Mouse (Mus musculus): ENCODE measurements around the gene Vsig8. TPM values are rescaled to one million over a fixed set of nuclear protein-coding genes. Genes with fewer than 3 reads are reported as not detected.

Vsig8 gene
- polyA plus RNA-seq, 1 experiment from 2014 or later: 0.22 TPM

DNA sequence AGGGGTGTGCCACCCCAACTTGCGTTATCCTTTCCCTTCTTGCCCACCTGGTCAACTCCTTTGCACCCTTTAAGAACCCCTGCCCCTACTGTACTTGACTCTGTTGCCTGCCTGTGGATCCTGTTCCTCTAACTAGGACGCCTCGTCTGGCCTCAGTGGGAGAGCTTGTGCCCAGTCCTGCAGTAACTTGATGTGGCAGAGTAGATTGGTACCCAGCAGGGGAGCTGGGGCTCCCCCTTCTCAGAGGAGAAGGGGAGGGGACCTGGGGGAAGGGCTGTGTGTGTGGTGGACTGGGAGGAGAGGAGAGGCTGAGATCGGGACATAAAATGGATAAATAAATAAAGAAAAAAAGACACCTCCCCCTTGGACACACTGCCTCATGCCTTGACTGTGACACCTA is 29.3 kb downstream of the Vsig8 start:
- Histone ChIP-seq H3K9me3 (ENCODE audit: control insufficient read depth, low read length) (no peaks in the 10 kb centered on the region), H3K4me3 (ENCODE audit: control insufficient read depth in 1 of 2, insufficient read depth in 1 of 2, low read depth in 1 of 2, low read length in 2 of 2) (no peak overlapping the region), H3K36me3 (ENCODE audit: control insufficient read depth, insufficient read depth, low read length) (no peaks in the 10 kb centered on the region), H3K27me3 (ENCODE audit: control insufficient read depth, insufficient read depth, low read length) (peaks cover 22% of the 10 kb centered on the region), H3K27ac (replicated peaks in 1 of 2; ENCODE audit: control insufficient read depth in 1 of 2, insufficient read depth in 1 of 2, low read depth in 2 of 2, low read length in 2 of 2) (no peak overlapping the region), H3K4me2 (ENCODE audit: low read length) (no peak overlapping the region), H3K9ac (ENCODE audit: low read length) (no peak overlapping the region), H3K4me1 (ENCODE audit: control insufficient read depth in 2 of 2, insufficient read depth in 2 of 2, low read length in 2 of 2) (peaks cover 3 to 5% of the 10 kb centered on the region in 2 experiments; a peak in 2 of 4 replicates)
- 32% methylated on average over 4 of the region's 4 CpGs for WGBS
- no peak for ATAC-seq (ENCODE audit: insufficient number of reproducible peaks, insufficient read depth, low FRiP score, low read depth)

GRCm38 (mm10) chr1:172585612-172586567 is 30.2 kb downstream of the Vsig8 start:
- Histone ChIP-seq H3K27ac (replicated peaks in 1 of 2; ENCODE audit: control insufficient read depth in 1 of 2, insufficient read depth in 1 of 2, low read depth in 2 of 2, low read length in 2 of 2) (no peak overlapping the region), H3K9ac (ENCODE audit: low read length) (no peak overlapping the region), H3K4me1 (ENCODE audit: control insufficient read depth in 2 of 2, insufficient read depth in 2 of 2, low read length in 2 of 2) (peaks cover 3 to 5% of the 10 kb centered on the region in 2 experiments; a peak in 2 of 4 replicates), H3K4me2 (ENCODE audit: low read length) (peak overlapping the region; percentile 31), H3K36me3 (ENCODE audit: control insufficient read depth, insufficient read depth, low read length) (no peaks in the 10 kb centered on the region), H3K27me3 (ENCODE audit: control insufficient read depth, insufficient read depth, low read length) (peaks cover 22% of the 10 kb centered on the region), H3K9me3 (ENCODE audit: control insufficient read depth, low read length) (no peaks in the 10 kb centered on the region), H3K4me3 (ENCODE audit: control insufficient read depth in 1 of 2, insufficient read depth in 1 of 2, low read depth in 1 of 2, low read length in 2 of 2) (no peak overlapping the region)
- no peak for ATAC-seq (ENCODE audit: insufficient number of reproducible peaks, insufficient read depth, low FRiP score, low read depth)
- 18% methylated on average over 26 of the region's 26 CpGs for WGBS

DNA sequence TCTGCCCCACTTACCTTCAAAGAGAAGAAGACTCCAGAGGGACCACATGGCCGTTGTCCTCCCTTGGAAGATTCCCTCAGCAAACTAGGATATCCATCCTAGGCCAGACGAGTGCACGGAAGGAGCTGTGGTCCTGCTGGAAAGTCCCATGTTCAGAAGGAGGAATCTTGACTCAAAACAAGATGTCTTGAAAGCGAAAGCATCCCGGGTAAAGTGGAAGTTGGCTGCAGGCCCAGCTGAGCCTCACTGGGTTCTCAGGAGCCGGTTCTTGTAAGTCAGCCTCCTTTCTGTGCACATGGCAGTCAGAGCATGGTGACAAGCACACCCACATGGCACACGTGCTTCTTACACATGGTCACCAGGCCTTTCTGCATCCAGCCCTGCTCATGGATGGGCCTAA is 34.6 kb downstream of the Vsig8 start, which contains the start of gene Slamf8:
Gene Slamf8 (minus strand): TSS at position 184 of the 400 bp plus-strand sequence.
- Histone ChIP-seq H3K27me3 (ENCODE audit: control insufficient read depth, insufficient read depth, low read length) (0 out of 2 replicates have a peak, but pooled peaks cover 8% of the 10 kb centered on the region), H3K36me3 (ENCODE audit: control insufficient read depth, insufficient read depth, low read length) (no peaks in the 10 kb centered on the region), H3K4me2 (ENCODE audit: low read length) (no peak within 1 kb of the TSS), H3K9me3 (ENCODE audit: control insufficient read depth, low read length) (no peaks in the 10 kb centered on the region), H3K4me1 (ENCODE audit: control insufficient read depth in 2 of 2, insufficient read depth in 2 of 2, low read length in 2 of 2) (peaks cover 3 to 5% of the 10 kb centered on the region in 2 experiments; a peak in 2 of 4 replicates), H3K4me3 (ENCODE audit: control insufficient read depth in 1 of 2, insufficient read depth in 1 of 2, low read depth in 1 of 2, low read length in 2 of 2) (no peak within 1 kb of the TSS), H3K9ac (ENCODE audit: low read length) (no peak within 1 kb of the TSS), H3K27ac (replicated peaks in 1 of 2; ENCODE audit: control insufficient read depth in 1 of 2, insufficient read depth in 1 of 2, low read depth in 2 of 2, low read length in 2 of 2) (no peak within 1 kb of the TSS)
- no peak for ATAC-seq (ENCODE audit: insufficient number of reproducible peaks, insufficient read depth, low FRiP score, low read depth)
- 71% methylated on average over 7 of the region's 7 CpGs for WGBS

GRCm38 (mm10) chr1:172593321-172593720 is 37.6 kb downstream of the Vsig8 start:
- Histone ChIP-seq H3K9me3 (ENCODE audit: control insufficient read depth, low read length) (no peaks in the 10 kb centered on the region), H3K4me2 (ENCODE audit: low read length) (no peak overlapping the region), H3K4me3 (ENCODE audit: control insufficient read depth in 1 of 2, insufficient read depth in 1 of 2, low read depth in 1 of 2, low read length in 2 of 2) (no peak overlapping the region), H3K9ac (ENCODE audit: low read length) (no peak overlapping the region), H3K4me1 (ENCODE audit: control insufficient read depth in 2 of 2, insufficient read depth in 2 of 2, low read length in 2 of 2) (no peaks in the 10 kb centered on the region), H3K27ac (replicated peaks in 1 of 2; ENCODE audit: control insufficient read depth in 1 of 2, insufficient read depth in 1 of 2, low read depth in 2 of 2, low read length in 2 of 2) (no peak overlapping the region), H3K36me3 (ENCODE audit: control insufficient read depth, insufficient read depth, low read length) (no peaks in the 10 kb centered on the region), H3K27me3 (ENCODE audit: control insufficient read depth, insufficient read depth, low read length) (no peaks in the 10 kb centered on the region)
- WGBS: 62% methylated on average over 3 of the region's 3 CpGs
- no peak for ATAC-seq (ENCODE audit: insufficient number of reproducible peaks, insufficient read depth, low FRiP score, low read depth)

- H3K9ac ChIP-seq (ENCODE audit: low read length): no peak overlapping the region
- H3K9me3 ChIP-seq (ENCODE audit: control insufficient read depth, low read length): no peaks in the 10 kb centered on the region
- no peaks in the 10 kb centered on the region for H3K4me1 ChIP-seq (ENCODE audit: control insufficient read depth in 2 of 2, insufficient read depth in 2 of 2, low read length in 2 of 2)
- no peak overlapping the region for H3K27ac ChIP-seq (replicated peaks in 1 of 2; ENCODE audit: control insufficient read depth in 1 of 2, insufficient read depth in 1 of 2, low read depth in 2 of 2, low read length in 2 of 2)
- H3K4me2 ChIP-seq (ENCODE audit: low read length): no peak overlapping the region
- H3K4me3 ChIP-seq (ENCODE audit: control insufficient read depth in 1 of 2, insufficient read depth in 1 of 2, low read depth in 1 of 2, low read length in 2 of 2): no peak overlapping the region
- ATAC-seq (ENCODE audit: insufficient number of reproducible peaks, insufficient read depth, low FRiP score, low read depth): no peak
- no peaks in the 10 kb centered on the region for H3K27me3 ChIP-seq (ENCODE audit: control insufficient read depth, insufficient read depth, low read length)
- 72% methylated on average over 2 of the region's 2 CpGs for WGBS
- H3K36me3 ChIP-seq (ENCODE audit: control insufficient read depth, insufficient read depth, low read length): no peaks in the 10 kb centered on the region
These were observed 38.2 kb downstream of the Vsig8 start for GRCm38 (mm10) chr1:172593956-172594355.

- Histone ChIP-seq H3K27ac (replicated peaks in 1 of 2; ENCODE audit: control insufficient read depth in 1 of 2, insufficient read depth in 1 of 2, low read depth in 2 of 2, low read length in 2 of 2) (no peak overlapping the region), H3K36me3 (ENCODE audit: control insufficient read depth, insufficient read depth, low read length) (no peaks in the 10 kb centered on the region), H3K4me2 (ENCODE audit: low read length) (no peak overlapping the region), H3K4me1 (ENCODE audit: control insufficient read depth in 2 of 2, insufficient read depth in 2 of 2, low read length in 2 of 2) (no peaks in the 10 kb centered on the region), H3K4me3 (ENCODE audit: control insufficient read depth in 1 of 2, insufficient read depth in 1 of 2, low read depth in 1 of 2, low read length in 2 of 2) (no peak overlapping the region), H3K9me3 (ENCODE audit: control insufficient read depth, low read length) (no peaks in the 10 kb centered on the region), H3K9ac (ENCODE audit: low read length) (no peak overlapping the region), H3K27me3 (ENCODE audit: control insufficient read depth, insufficient read depth, low read length) (no peaks in the 10 kb centered on the region)
- no peak for ATAC-seq (ENCODE audit: insufficient number of reproducible peaks, insufficient read depth, low FRiP score, low read depth)
These were observed 38.8 kb downstream of the Vsig8 start for GRCm38 (mm10) chr1:172594495-172594894.

DNA sequence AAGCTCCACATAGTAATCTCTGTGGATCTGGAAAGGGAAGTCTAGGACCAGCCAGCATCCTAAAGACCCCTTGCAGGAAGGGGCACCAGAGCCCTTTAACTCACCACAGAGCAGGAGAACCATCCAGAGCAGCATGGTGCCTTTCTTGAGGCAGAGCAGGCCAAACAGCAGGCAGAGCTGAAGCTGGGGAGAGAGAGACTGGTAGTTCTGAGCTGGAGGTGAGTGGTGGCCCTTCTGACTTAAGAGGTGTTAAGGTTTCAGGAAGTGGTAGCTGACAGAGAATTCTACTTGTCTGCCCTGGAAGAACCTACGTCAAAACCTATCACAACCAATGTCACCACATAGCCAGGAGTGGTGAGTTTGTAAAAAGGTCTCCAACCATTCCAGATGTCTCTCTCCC is 46.6 kb downstream of the Vsig8 start, which contains the start of gene Fcrl6:
Gene Fcrl6 (minus strand): TSS at position 226 of the 400 bp plus-strand sequence.
- WGBS: 39% methylated on average over 1 of the region's 1 CpGs

More for the DNA sequence above, 46.6 kb downstream of the Vsig8 start, which contains the start of gene Fcrl6:
- H3K27me3 ChIP-seq (ENCODE audit: control insufficient read depth, insufficient read depth, low read length): no peaks in the 10 kb centered on the region
- no peak within 1 kb of the TSS for H3K4me3 ChIP-seq (ENCODE audit: control insufficient read depth in 1 of 2, insufficient read depth in 1 of 2, low read depth in 1 of 2, low read length in 2 of 2)
- no peak within 1 kb of the TSS for H3K4me2 ChIP-seq (ENCODE audit: low read length)
- H3K4me1 ChIP-seq (ENCODE audit: control insufficient read depth in 2 of 2, insufficient read depth in 2 of 2, low read length in 2 of 2): no peaks in the 10 kb centered on the region
- no peaks in the 10 kb centered on the region for H3K9me3 ChIP-seq (ENCODE audit: control insufficient read depth, low read length)
- no peak within 1 kb of the TSS for H3K9ac ChIP-seq (ENCODE audit: low read length)
- no peaks in the 10 kb centered on the region for H3K36me3 ChIP-seq (ENCODE audit: control insufficient read depth, insufficient read depth, low read length)
- no peak for ATAC-seq (ENCODE audit: insufficient number of reproducible peaks, insufficient read depth, low FRiP score, low read depth)
- no peak within 1 kb of the TSS for H3K27ac ChIP-seq (replicated peaks in 1 of 2; ENCODE audit: control insufficient read depth in 1 of 2, insufficient read depth in 1 of 2, low read depth in 2 of 2, low read length in 2 of 2)
